Mouse (Mus musculus): ENCODE measurements around the gene Lmx1a. TPM values are rescaled to one million over a fixed set of nuclear protein-coding genes. Genes with fewer than 3 reads are reported as not detected.

Gene Lmx1a
- total RNA-seq, 2 experiments from 2014 or later: not detected

- DNase-seq (ENCODE audit: low spot score in 2 of 2): peak; percentile 49 to 55
Observed at GRCm38 (mm10) chr1:167781787-167782484, 92.9 kb downstream of the Lmx1a start.

GRCm38 (mm10) chr1:167784067-167784466 is 95.0 kb downstream of the Lmx1a start:
- DNase-seq (ENCODE audit: low spot score in 2 of 2): no peak

GRCm38 (mm10) chr1:167788684-167789413 is 99.8 kb downstream of the Lmx1a start:
- no peak for DNase-seq (ENCODE audit: low spot score in 2 of 2)

- DNase-seq (ENCODE audit: low spot score in 2 of 2): no peak
Observed at GRCm38 (mm10) chr1:167789448-167789847, 100.4 kb downstream of the Lmx1a start.

- DNase-seq (ENCODE audit: low spot score in 2 of 2): no peak
Observed at GRCm38 (mm10) chr1:167790688-167791087, 101.7 kb downstream of the Lmx1a start.

- no peak for DNase-seq (ENCODE audit: low spot score in 2 of 2)
Observed at GRCm38 (mm10) chr1:167791221-167791620, 102.2 kb downstream of the Lmx1a start.

- no peak for DNase-seq (ENCODE audit: low spot score in 2 of 2)
Observed at GRCm38 (mm10) chr1:167801923-167802322, 112.9 kb downstream of the Lmx1a start.

- DNase-seq (ENCODE audit: low spot score in 2 of 2): peak in 1 of 2 experiments; percentile 15
Observed at GRCm38 (mm10) chr1:167802510-167803271, 113.7 kb downstream of the Lmx1a start.

- DNase-seq (ENCODE audit: low spot score in 2 of 2): no peak
Observed at GRCm38 (mm10) chr1:167803351-167803981, 114.4 kb downstream of the Lmx1a start.

GRCm38 (mm10) chr1:167804836-167805235 is 115.8 kb downstream of the Lmx1a start:
- DNase-seq (ENCODE audit: low spot score in 2 of 2): no peak

- no peak for DNase-seq (ENCODE audit: low spot score in 2 of 2)
Observed at GRCm38 (mm10) chr1:167811141-167811540, 122.1 kb downstream of the Lmx1a start.

- DNase-seq (ENCODE audit: low spot score in 2 of 2): no peak
Observed at GRCm38 (mm10) chr1:167815166-167815565, 126.1 kb downstream of the Lmx1a start.

- no peak for DNase-seq (ENCODE audit: low spot score in 2 of 2)
Observed at GRCm38 (mm10) chr1:167817028-167817427, 128.0 kb downstream of the Lmx1a start.

- no peak for DNase-seq (ENCODE audit: low spot score in 2 of 2)
Observed at GRCm38 (mm10) chr1:167817616-167818015, 128.6 kb downstream of the Lmx1a start.

GRCm38 (mm10) chr1:167820031-167820430 is 131.0 kb downstream of the Lmx1a start:
- no peak for DNase-seq (ENCODE audit: low spot score in 2 of 2)

GRCm38 (mm10) chr1:167821125-167821524 is 132.1 kb downstream of the Lmx1a start:
- no peak for DNase-seq (ENCODE audit: low spot score in 2 of 2)

- no peak for DNase-seq (ENCODE audit: low spot score in 2 of 2)
Observed at GRCm38 (mm10) chr1:167830291-167830690, 141.3 kb downstream of the Lmx1a start.

- no peak for DNase-seq (ENCODE audit: low spot score in 2 of 2)
Observed at GRCm38 (mm10) chr1:167831601-167832000, 142.6 kb downstream of the Lmx1a start.

- no peak for DNase-seq (ENCODE audit: low spot score in 2 of 2)
Observed at GRCm38 (mm10) chr1:167854801-167855200, 165.8 kb downstream of the Lmx1a start.

- DNase-seq (ENCODE audit: low spot score in 2 of 2): no peak
Observed at GRCm38 (mm10) chr1:167872028-167872427, 183.0 kb downstream of the Lmx1a start.

- DNase-seq (ENCODE audit: low spot score in 2 of 2): no peak
Observed at GRCm38 (mm10) chr1:167874099-167874498, 185.1 kb downstream of the Lmx1a start.
